Mouse (Mus musculus) heart, adult 10 weeks (tissue): ENCODE results near the gene Ube2c. TPM values are rescaled to one million over a fixed set of nuclear protein-coding genes. Genes with fewer than 3 reads are reported as not detected.

Experiments used
- polyA plus RNA-seq: library from polyadenylated mRNA; stranded (reverse); fragments of 350-450 nt; fragmentation: Illumina TruSeq; extraction: RNeasy Lipid Tissue Mini Kit (QIAGEN cat#74804); gene quantifications from one replicate; pipeline ENCODE4 v1.2.3, GENCODE M21; 2014; ENCODE audit warnings: low read depth, low replicate concordance

Ube2c gene
- polyA plus RNA-seq: 0.86 TPM

GRCm38 (mm10) chr2:164769258-164770037 lies at the start of gene Ube2c:
Ube2c (plus strand) TSS chr2:164769898.

GRCm38 (mm10) chr2:164745843-164746479 lies 23.7 kb upstream of the Ube2c start, which contains the start of the genes Wfdc3 and Dnttip1:
Wfdc3 (minus strand) TSS chr2:164745931.
Dnttip1 (plus strand) TSS chr2:164745983.

GRCm38 (mm10) chr2:164779481-164780086 lies 9.9 kb downstream of the Ube2c start, which contains the start of gene Tnnc2:
Tnnc2 (minus strand) TSS chr2:164779967.

GRCm38 (mm10) chr2:164785481-164786387 lies 16.0 kb downstream of the Ube2c start, which contains the start of gene Snx21:
Snx21 (plus strand) TSS chr2:164785823.

GRCm38 (mm10) chr2:164804533-164805331 lies 35.0 kb downstream of the Ube2c start, which contains the start of the genes Acot8 and Zswim3:
Acot8 (minus strand) TSS chr2:164804882.
Zswim3 (plus strand) TSS chr2:164805098.

GRCm38 (mm10) chr2:164822636-164823165 lies 53.0 kb downstream of the Ube2c start, which contains the start of gene Zswim1:
Zswim1 (plus strand) TSS chr2:164822686.

Other genes with a start within 250 kb of the Ube2c start
- 2.3 TPM for gene Wfdc2, start 207.5 kb upstream of the Ube2c start, polyA plus RNA-seq
- not detected for gene Spint3, start 196.4 kb upstream of the Ube2c start, polyA plus RNA-seq
- gene Wfdc6a, start 184.5 kb upstream of the Ube2c start, polyA plus RNA-seq: not detected
- not detected for gene Eppin, start 176.3 kb upstream of the Ube2c start, polyA plus RNA-seq
- gene Wfdc6b, start 156.4 kb upstream of the Ube2c start, polyA plus RNA-seq: not detected
- gene Wfdc8, start 156.3 kb upstream of the Ube2c start, polyA plus RNA-seq: not detected
- not detected for gene Wfdc16, start 131.1 kb upstream of the Ube2c start, polyA plus RNA-seq
- gene Wfdc10, start 113.9 kb upstream of the Ube2c start, polyA plus RNA-seq: not detected
- gene Wfdc9, start 113.3 kb upstream of the Ube2c start, polyA plus RNA-seq: not detected
- gene Wfdc11, start 95.8 kb upstream of the Ube2c start, polyA plus RNA-seq: not detected
- not detected for gene Wfdc13, start 84.8 kb upstream of the Ube2c start, polyA plus RNA-seq
- gene Spint4, start 71.4 kb upstream of the Ube2c start, polyA plus RNA-seq: not detected
- gene Spint5, start 54.6 kb upstream of the Ube2c start, polyA plus RNA-seq: not detected
- gene Wfdc3, start 24.0 kb upstream of the Ube2c start, polyA plus RNA-seq: 1.5 TPM
- gene Dnttip1, start 23.9 kb upstream of the Ube2c start, polyA plus RNA-seq: 21.1 TPM
- not detected for gene Tnnc2, start 10.1 kb downstream of the Ube2c start, polyA plus RNA-seq
- gene Snx21, start 15.9 kb downstream of the Ube2c start, polyA plus RNA-seq: 26.6 TPM
- 11.5 TPM for gene Acot8, start 35.0 kb downstream of the Ube2c start, polyA plus RNA-seq
- gene Zswim3, start 35.2 kb downstream of the Ube2c start, polyA plus RNA-seq: 2.6 TPM
- 5.1 TPM for gene Zswim1, start 52.8 kb downstream of the Ube2c start, polyA plus RNA-seq
- gene Spata25, start 58.6 kb downstream of the Ube2c start, polyA plus RNA-seq: not detected
- 159 TPM for gene Ctsa, start 63.0 kb downstream of the Ube2c start, polyA plus RNA-seq
- 44.6 TPM for gene Neurl2, start 63.6 kb downstream of the Ube2c start, polyA plus RNA-seq
- gene Pltp, start 87.8 kb downstream of the Ube2c start, polyA plus RNA-seq: 31.6 TPM
- gene Pcif1, start 109.4 kb downstream of the Ube2c start, polyA plus RNA-seq: 28.1 TPM
- gene Zfp335, start 141.9 kb downstream of the Ube2c start, polyA plus RNA-seq: 8.7 TPM
- gene Mmp9, start 170.9 kb downstream of the Ube2c start, polyA plus RNA-seq: 1.4 TPM
- gene Slc12a5, start 190.9 kb downstream of the Ube2c start, polyA plus RNA-seq: 0.52 TPM